Mouse (Mus musculus) brain, adult 10 weeks (tissue): ENCODE data around the gene Cnep1r1. TPM values are rescaled to one million over a fixed set of nuclear protein-coding genes. Genes with fewer than 3 reads are reported as not detected.

ENCODE experiments used
- polyA plus RNA-seq: library from polyadenylated mRNA; stranded (reverse); fragments of 350-450 nt; fragmentation: Illumina TruSeq; extraction: RNeasy Lipid Tissue Mini Kit (QIAGEN cat#74804); gene quantifications from one replicate; pipeline ENCODE4 v1.2.3, GENCODE M21; 2015; ENCODE audit warnings: low read depth, low replicate concordance

The Cnep1r1 gene
- polyA plus RNA-seq = 48.3 TPM

DNA sequence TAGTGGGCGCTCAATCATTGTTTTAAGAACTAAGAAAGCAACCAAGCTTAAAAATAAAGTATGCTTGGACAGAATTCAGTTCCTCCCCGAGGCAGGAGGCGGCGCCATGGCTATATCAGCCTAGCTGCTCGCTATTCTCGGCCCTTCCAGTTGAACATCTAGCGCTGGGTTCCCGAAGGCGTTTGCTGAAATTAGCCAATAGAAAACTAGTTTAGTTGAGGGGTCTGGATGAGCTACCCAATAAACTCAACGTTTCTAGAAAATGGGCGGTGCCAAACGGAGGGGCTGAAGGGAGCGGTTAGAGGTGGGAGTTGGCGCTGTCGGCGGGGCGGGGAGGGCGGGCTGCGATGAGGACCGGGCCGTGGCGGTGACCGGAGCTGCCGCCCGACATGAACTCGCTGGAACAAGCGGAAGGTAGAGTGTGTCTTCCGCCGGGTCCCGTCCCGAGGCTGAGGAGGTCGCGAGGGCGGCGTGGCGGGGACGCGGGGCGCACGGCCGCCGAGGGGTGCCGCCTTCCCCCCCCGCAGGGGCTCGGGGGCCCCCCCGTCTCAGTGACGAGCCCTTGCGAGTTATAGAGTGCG lies at the start of gene Cnep1r1:
Cnep1r1 (plus strand) TSS at position 314 of the 581 bp plus-strand sequence.

DNA sequence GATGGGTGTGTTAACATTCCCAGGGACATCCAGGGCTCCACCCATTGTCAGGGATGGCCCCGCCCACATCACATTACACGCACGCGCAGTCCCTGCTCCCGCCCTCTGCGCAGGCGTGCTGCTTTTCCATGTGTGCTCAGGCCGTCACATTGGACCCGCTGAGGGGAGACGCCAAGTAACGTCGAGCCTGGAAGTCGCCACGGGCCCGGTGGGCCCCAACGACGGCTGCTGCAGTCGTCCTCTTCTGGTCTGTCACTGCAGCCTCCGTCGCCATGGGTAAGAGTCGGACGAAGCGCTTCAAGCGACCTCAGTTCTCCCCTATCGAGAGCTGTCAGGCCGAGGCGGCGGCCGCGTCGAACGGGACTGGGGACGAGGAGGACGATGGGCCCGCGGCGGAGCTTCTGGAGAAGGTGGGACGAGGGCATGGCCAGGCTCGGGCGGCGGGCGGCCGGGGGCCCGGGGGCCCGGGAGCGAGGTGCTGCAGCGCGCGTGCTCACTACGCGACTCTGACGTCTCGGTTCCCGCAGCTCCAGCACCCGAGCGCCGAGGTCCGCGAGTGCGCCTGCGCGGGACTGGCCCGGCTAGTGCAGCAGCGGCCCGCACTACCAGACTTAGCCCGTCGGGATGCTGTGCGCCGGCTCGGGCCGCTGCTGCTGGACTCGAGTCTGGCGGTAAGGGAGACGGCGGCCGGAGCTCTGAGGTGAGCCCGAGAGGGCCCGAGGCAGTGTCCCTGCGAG lies 19.3 kb downstream of the Cnep1r1 start, which contains the start of gene Heatr3:
Heatr3 (plus strand) TSS at position 108 of the 737 bp plus-strand sequence.

Other genes starting within 250 kb of the Cnep1r1 start
- 13.8 TPM for gene Zfp423, start 159.2 kb upstream of the Cnep1r1 start, polyA plus RNA-seq
- 25.4 TPM for gene Heatr3, start 19.1 kb downstream of the Cnep1r1 start, polyA plus RNA-seq
- 27.5 TPM for gene Tent4b, start 80.4 kb downstream of the Cnep1r1 start, polyA plus RNA-seq
- 3.9 TPM for gene Adcy7, start 153.6 kb downstream of the Cnep1r1 start, polyA plus RNA-seq
- 54.2 TPM for gene Brd7, start 243.4 kb downstream of the Cnep1r1 start, polyA plus RNA-seq